Mouse (Mus musculus) right cerebral cortex, postnatal 14 days (tissue): ENCODE measurements around the gene Cog4.
"Not testable (repeated sequence)": the region's sequence is repeated elsewhere in the genome, so short reads cannot be mapped to it uniquely, and the experiment has no call there.

ENCODE experiments used
- DNase-seq: peaks from one replicate; pipeline ENCODE4 v3.0.0; 2022

Cog4 gene

DNA sequence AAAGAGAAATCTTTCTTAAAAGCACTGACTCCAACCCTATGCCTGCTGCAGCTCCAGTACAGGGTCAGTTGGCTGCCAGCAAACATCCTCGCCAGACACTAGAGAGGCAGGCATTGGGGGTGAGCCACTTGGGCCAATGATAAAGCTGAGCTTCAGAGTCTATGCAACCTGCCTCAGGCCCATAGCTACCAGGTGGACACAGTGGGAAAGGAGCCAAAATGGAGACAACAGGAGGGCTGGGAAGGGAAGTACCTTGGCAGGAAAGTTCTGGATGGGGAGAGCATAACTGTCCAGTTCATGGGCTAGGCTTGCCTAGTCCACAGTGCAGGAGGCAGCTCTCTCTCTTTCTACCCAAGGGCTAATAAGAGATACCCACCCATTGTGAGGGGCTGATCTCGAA lies 46.5 kb downstream of the Cog4 start:
- no peak for DNase-seq

- DNase-seq = no peak
Observed at GRCm38 (mm10) chr8:110894851-110895250, 48.5 kb downstream of the Cog4 start.

- no peak for DNase-seq
Observed at GRCm38 (mm10) chr8:110895254-110895653, 48.9 kb downstream of the Cog4 start.

DNA sequence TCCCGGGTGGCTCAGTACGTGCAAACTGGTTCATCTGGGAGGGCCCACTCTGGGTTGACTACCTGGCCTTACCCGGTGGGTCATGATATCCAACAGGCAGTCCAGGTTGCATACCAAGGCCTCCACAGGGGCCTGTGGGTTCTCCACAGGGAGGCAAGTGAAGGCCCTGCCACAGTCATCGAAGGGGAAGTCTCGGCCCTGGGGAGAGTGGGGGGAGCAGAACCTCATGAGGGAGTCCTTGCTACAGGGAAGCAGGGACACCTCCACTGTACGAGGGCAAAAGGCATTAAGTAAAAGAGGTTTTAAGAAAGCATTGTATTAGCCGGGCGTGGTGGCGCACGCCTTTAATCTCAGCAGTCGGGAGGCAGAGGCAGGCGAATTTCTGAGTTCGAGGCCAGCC lies 49.4 kb downstream of the Cog4 start:
- no peak for DNase-seq

- no peak for DNase-seq
Observed at GRCm38 (mm10) chr8:110897495-110897894, 51.1 kb downstream of the Cog4 start.

DNA sequence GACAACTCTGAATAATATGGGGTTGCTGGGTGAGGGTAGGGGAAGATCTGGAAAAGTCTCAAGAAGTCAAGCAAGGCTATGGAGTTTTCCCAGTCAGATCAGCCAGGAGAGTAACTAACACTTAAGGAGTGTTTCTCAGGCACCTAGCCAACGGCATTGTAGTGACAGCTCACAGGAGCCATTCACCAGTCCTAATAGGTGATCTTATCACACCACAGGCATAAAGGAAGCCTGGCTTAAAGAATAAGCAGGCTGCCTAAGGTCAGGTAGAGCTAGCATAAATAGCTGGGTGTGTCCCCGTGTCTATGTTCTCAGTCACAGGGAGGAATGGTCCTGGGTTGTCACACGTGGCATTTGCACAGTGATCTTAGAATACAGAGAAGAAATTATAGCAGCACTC lies 54.7 kb downstream of the Cog4 start:
- DNase-seq = no peak

GRCm38 (mm10) chr8:110901839-110902578 lies 55.6 kb downstream of the Cog4 start, which contains the start of gene Fuk:
Gene Fuk, minus strand, starts transcription at chr8:110902488.
- peak; percentile 81 for DNase-seq

DNA sequence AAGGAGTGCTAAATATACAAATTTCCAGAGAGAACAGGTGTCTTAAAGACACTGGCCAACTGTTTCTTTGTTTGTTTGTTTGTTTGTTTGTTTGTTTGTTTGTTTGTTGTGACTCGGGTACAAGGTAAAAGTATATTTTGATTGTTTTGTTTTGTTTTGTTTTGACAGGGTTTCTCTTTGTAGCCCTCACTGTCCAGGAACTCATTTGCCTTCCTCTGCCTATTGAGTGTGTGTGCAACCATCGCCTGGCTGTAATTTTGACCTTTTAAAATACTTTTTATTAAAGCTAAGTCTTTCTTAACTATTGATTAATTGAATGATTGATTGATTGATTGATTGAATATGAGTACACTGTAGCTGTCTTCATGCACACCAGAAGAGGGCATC lies 56.2 kb downstream of the Cog4 start:
- DNase-seq = no peak

DNA sequence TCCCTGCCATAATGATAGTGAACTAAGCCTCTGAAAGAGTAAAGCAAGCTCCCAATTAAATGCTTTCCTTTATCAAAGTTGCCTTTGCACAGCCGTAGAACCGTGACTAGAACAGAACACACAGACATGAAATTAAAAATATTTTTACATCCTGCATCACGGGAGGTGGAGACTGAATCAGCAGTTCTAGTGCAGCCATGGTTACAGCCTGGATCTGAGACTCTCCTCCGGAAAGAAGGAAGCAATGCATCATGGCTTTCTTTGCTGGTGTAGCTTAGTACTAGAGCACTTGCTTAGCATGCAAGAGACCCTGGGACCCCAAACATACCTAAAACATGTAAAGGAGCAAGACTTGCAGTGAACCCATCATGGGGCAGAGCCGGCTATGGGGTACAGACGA lies 59.0 kb downstream of the Cog4 start:
- no peak for DNase-seq

DNA sequence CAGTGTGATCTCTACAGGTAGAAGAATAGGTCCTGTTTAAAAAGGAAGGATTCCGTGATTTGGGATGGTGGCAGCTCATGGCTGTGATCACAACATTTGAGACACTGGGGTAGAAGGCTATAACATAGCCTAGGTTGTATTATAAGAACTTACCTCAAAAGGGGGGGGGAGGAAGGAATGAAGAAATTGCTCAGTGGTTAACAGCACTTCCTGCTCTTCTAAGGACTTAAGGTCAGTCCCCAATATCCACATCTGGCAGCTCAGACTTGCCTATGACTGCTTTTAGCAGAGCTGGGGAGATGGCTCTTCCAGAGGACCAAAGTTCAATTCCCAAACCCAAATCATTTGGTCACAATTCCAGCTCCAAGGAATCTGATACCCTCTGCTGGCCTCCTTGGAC lies 60.3 kb downstream of the Cog4 start:
- DNase-seq = no peak

DNA sequence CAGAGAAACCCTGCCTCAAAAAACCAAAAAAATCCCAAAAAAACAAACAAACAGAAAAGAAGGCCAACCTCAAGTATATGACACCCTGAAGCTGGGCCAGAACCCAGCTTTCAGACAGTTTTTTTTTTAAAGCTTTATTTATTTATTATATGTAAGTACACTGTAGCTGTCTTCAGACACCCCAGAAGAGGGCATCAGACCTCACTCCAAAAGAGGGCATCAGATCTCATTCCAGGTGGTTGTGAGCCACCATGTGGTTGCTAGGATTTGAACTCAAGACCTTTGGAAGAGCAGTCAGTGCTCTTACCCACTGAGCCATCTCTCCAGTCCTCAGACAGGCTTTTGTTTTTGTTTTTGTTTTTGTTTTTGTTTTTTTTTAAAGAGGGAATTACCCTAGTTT lies 63.5 kb downstream of the Cog4 start:
- DNase-seq = not testable (repeated sequence)

DNA sequence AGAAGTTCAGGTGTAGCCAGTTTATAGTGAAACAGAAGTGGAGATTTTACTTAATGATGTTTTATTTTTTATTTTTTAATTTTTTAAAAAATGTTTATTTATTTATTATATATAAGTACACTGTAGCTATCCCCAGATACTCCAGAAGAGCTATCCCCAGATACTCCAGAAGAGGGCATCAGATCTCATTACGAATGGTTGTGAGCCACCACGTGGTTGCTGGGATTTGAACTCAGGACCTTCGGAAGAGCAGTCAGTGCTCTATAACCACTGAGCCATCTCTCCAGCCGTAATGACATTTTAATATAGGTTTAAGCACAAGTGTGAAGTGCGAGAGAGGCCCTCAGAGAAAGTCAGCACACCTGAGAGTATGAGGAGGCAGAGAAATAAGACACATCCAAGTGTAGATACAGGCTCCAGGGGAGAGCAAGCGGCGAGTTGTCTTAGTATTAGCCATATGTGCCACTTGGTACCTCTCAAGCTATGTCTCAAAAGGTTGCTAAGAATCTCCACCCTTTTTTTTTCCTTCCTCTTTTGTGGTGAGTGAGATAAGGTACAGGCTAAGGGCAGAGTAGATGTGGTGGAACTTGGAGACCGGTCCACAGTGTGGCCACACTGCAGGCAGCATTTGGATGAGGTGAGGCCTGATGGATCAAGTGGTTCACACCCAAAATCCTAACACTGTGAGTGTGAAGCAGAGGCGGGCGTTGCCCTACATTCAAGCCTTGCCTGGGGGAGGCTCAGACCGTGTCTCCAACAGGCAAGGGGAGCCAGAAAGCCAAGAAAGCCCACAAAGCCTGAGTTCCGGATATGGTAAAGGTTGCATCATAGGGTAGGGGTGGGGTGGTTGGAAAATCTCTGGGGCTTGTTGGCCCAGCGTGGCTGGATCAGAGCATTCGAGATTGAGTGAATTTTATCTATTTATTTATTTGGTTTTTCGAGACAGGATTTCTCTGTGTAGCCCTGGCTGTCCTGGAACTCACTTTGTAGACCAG lies 65.5 kb downstream of the Cog4 start:
- DNase-seq = no peak

GRCm38 (mm10) chr8:110917415-110917814 lies 71.0 kb downstream of the Cog4 start:
- peak; percentile 40 for DNase-seq

DNA sequence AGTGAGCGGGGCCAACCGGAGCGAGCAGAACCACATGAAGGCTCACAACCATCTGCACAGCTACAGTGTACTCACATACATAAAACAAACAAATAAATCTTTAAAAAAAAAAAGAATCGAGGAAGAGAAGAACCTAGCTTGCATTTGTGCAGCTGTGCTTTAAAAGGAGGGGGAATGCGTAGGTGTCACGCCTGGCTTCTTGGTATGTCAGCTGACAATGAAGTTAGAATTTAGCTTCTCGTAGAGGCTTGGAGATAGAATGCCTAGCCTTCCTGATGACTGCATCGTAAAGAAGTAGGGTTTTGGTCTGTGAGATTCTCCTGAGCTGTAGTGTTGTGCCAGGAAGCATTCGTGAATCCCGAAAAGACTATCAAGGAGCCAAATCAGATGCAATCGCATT lies 71.6 kb downstream of the Cog4 start:
- DNase-seq = no peak

DNA sequence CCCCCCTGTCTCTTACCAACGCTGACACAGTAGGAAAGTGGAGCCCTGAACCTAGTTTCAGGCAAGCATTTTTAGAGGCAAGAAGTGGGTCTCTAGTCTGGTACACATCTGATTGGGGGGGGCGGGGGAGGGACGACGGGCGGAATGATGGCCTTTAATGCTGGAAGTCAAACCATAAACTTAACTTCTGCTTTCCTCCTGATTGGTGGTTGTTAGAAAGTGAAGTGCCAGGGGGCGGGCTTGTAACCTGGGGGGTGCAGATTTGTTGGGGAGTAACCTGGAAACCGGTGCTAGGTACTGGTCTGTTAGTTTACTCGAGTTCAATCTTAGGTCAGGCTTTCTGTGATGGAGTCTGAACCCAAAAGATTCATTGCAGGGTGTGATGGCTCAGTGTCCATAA lies 72.1 kb downstream of the Cog4 start:
- no peak for DNase-seq

DNA sequence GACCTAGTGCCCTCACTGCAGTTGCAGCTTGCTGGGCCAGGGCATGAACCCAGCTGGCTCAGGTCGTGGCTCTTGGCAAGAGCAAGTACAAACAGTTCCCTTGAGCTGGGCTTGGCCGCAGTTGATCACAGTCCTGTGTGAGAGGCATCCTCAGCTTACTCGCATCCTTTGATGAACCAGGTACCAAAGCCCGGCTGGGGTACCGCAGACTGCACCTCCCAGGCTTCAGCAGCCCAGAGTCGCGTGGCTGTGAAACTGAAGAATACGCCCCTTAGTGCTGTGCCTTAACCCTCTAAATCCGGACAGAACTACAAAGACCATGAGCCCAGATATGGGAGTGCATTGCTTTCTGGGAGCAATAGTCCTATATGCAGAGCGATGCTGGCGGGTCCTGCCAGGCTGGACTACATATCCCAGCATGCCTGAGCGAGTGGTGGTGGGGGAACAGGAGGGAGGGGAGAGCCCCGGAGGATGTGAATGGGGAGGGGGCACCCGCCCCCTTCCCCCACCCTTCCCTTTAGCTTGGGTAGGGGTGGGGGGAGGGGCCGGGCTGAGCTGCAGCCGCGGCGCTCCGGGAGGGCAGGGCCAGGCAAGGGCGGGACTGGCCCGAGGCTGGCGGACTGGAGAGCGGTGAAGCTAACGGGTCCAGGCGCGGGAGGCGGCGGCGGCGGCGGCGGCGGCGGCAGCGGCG lies 73.1 kb downstream of the Cog4 start, which contains the start of gene St3gal2:
Gene St3gal2 (plus strand): TSS at position 582 of the 691 bp plus-strand sequence.
- DNase-seq = peak; percentile 82

GRCm38 (mm10) chr8:110920032-110920772 lies 73.8 kb downstream of the Cog4 start:
- no peak for DNase-seq

DNA sequence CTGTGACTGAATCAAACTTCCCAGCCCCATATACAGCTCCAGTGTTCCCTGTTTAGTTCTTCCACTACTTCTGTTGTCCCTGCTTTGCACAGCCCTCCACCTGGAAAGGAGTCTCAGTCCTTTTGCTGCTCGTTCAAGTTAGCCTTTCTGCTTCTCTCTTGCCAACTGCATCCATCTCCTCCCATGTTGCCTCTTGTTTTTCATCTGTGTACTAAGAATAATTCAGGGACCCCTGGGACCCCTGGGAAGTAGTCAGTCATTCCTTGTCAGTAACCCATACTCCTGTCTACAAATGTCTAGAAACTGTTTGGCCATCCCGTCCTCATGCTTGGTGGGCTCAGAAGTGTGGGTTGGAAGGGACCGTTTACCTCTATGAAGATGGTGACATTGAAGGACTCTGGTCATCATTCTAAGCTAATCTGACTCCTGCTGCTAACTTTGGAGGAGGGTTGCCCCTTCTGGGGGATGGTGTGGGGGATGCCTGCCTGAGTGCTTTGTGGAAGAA lies 74.4 kb downstream of the Cog4 start:
- no peak for DNase-seq

GRCm38 (mm10) chr8:110921492-110922230 lies 75.3 kb downstream of the Cog4 start:
- no peak for DNase-seq

DNA sequence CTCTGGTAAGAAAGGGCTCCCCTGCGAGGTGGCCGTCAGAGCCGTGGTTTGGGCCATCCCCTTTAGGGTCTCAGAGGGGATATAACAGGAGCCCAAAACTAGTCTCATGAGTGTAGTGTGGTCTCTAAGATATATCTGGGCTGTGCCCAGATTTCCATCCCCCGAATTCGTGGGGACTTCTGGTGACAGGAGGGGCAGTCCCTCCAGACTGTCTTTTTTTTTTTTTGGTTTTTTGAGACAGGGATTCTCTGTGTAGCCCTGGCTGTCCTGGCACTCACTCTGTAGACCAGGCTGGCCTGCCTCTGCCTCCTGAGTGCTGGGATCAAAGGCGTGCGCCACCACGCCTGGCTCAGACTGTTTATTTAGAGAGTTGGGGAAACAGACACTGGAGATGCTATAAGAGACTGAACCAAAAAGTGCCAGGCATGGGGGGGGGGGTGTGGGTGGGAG lies 79.3 kb downstream of the Cog4 start:
- no peak for DNase-seq

DNA sequence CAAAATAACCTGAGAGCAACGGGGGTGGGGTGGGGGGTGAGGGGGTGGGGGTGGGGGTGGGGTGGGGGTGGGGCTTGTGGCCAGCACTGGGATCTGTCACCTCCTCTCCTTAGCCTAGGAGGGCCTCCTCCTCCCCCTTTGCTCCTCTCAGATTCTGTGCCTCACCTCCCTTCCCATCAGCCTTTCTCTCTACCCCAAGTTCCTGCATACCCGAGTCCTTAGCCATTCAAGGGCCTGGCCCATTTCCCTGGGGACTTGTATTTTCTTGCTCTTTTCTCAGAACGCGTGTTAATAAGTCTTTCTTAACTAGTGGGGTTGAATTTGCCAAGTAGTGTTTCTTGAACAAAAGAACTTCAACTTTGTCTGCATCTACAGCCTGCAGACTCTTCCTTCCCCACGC lies 80.3 kb downstream of the Cog4 start:
- DNase-seq = no peak
